Mouse (Mus musculus): ENCODE data around the gene Cysltr2. TPM values are rescaled to one million over a fixed set of nuclear protein-coding genes. Genes with fewer than 3 reads are reported as not detected.
A peak's percentile ranks its signal among the peaks of the same experiment; 100 is the strongest.

The Cysltr2 gene
- polyA plus RNA-seq, 1 experiment from 2014 or later: not detected

GRCm38 (mm10) chr14:73017272-73017671, 31.6 kb downstream of the Cysltr2 start:
- H3K9me3 ChIP-seq (replicated peaks; ENCODE audit: control insufficient read depth, low read length): no peaks in the 10 kb centered on the region
- no peak for ATAC-seq (replicated peaks; ENCODE audit: insufficient number of reproducible peaks, low FRiP score, low TSS enrichment, low read depth)
- DNase-seq (ENCODE audit: low spot score): no peak
- no peak overlapping the region for H3K4me2 ChIP-seq (ENCODE audit: low read depth, low read length)
- no peak overlapping the region for H3K9ac ChIP-seq (replicated peaks; ENCODE audit: low read length)
- WGBS: 92% methylated on average over 3 of the region's 3 CpGs
- H3K4me3 ChIP-seq (ENCODE audit: low read depth, low read length): no peak overlapping the region
- no peak overlapping the region for H3K27ac ChIP-seq (replicated peaks; ENCODE audit: low read depth, low read length)
- no peaks in the 10 kb centered on the region for H3K36me3 ChIP-seq (replicated peaks; ENCODE audit: control insufficient read depth, insufficient read depth, low read depth, low read length)
- no peaks in the 10 kb centered on the region for H3K27me3 ChIP-seq (ENCODE audit: control insufficient read depth, insufficient read depth, low read length)
- no peaks in the 10 kb centered on the region for H3K4me1 ChIP-seq (ENCODE audit: control insufficient read depth, insufficient read depth, low read length)

GRCm38 (mm10) chr14:73015386-73015785, 33.5 kb downstream of the Cysltr2 start:
- Histone ChIP-seq H3K4me1 (ENCODE audit: control insufficient read depth, insufficient read depth, low read length) (no peaks in the 10 kb centered on the region), H3K4me2 (ENCODE audit: low read depth, low read length) (no peak overlapping the region)
- 67% methylated on average over 6 of the region's 6 CpGs for WGBS

GRCm38 (mm10) chr14:73013723-73014544, 35.0 kb downstream of the Cysltr2 start:
- ATAC-seq (replicated peaks; ENCODE audit: insufficient number of reproducible peaks, low FRiP score, low TSS enrichment, low read depth) (no peak), DNase-seq (ENCODE audit: low spot score) (peak; percentile 46)
- Histone ChIP-seq H3K9me3 (replicated peaks; ENCODE audit: control insufficient read depth, low read length) (no peaks in the 10 kb centered on the region), H3K9ac (replicated peaks; ENCODE audit: low read length) (no peak overlapping the region), H3K36me3 (replicated peaks; ENCODE audit: control insufficient read depth, insufficient read depth, low read depth, low read length) (no peaks in the 10 kb centered on the region), H3K27me3 (ENCODE audit: control insufficient read depth, insufficient read depth, low read length) (no peaks in the 10 kb centered on the region), H3K4me1 (ENCODE audit: control insufficient read depth, insufficient read depth, low read length) (no peaks in the 10 kb centered on the region), H3K27ac (replicated peaks; ENCODE audit: low read depth, low read length) (no peak overlapping the region), H3K4me3 (ENCODE audit: low read depth, low read length) (no peak overlapping the region), H3K4me2 (ENCODE audit: low read depth, low read length) (no peak overlapping the region)
- WGBS: 53% methylated on average over 9 of the region's 9 CpGs

More at GRCm38 (mm10) chr14:73015386-73015785, 33.5 kb downstream of the Cysltr2 start:
- Histone ChIP-seq H3K9ac (replicated peaks; ENCODE audit: low read length) (no peak overlapping the region), H3K9me3 (replicated peaks; ENCODE audit: control insufficient read depth, low read length) (no peaks in the 10 kb centered on the region), H3K27me3 (ENCODE audit: control insufficient read depth, insufficient read depth, low read length) (no peaks in the 10 kb centered on the region), H3K36me3 (replicated peaks; ENCODE audit: control insufficient read depth, insufficient read depth, low read depth, low read length) (no peaks in the 10 kb centered on the region), H3K27ac (replicated peaks; ENCODE audit: low read depth, low read length) (no peak overlapping the region), H3K4me3 (ENCODE audit: low read depth, low read length) (no peak overlapping the region)
- ATAC-seq (replicated peaks; ENCODE audit: insufficient number of reproducible peaks, low FRiP score, low TSS enrichment, low read depth) (no peak), DNase-seq (ENCODE audit: low spot score) (no peak)

- Histone ChIP-seq H3K27me3 (ENCODE audit: control insufficient read depth, insufficient read depth, low read length) (no peaks in the 10 kb centered on the region), H3K27ac (replicated peaks; ENCODE audit: low read depth, low read length) (no peak overlapping the region)
- WGBS: 89% methylated on average over 4 of the region's 4 CpGs
These were observed 47.1 kb downstream of the Cysltr2 start for GRCm38 (mm10) chr14:73001814-73002213.

GRCm38 (mm10) chr14:73000325-73000724, 48.6 kb downstream of the Cysltr2 start:
- whole genome bisulfite sequencing: 51% methylated on average over 10 of the region's 10 CpGs
- Histone ChIP-seq H3K9me3 (replicated peaks; ENCODE audit: control insufficient read depth, low read length) (no peaks in the 10 kb centered on the region), H3K4me3 (ENCODE audit: low read depth, low read length) (no peak overlapping the region), H3K4me2 (ENCODE audit: low read depth, low read length) (no peak overlapping the region), H3K4me1 (ENCODE audit: control insufficient read depth, insufficient read depth, low read length) (no peaks in the 10 kb centered on the region), H3K36me3 (replicated peaks; ENCODE audit: control insufficient read depth, insufficient read depth, low read depth, low read length) (no peaks in the 10 kb centered on the region), H3K27me3 (ENCODE audit: control insufficient read depth, insufficient read depth, low read length) (no peaks in the 10 kb centered on the region), H3K9ac (replicated peaks; ENCODE audit: low read length) (no peak overlapping the region), H3K27ac (replicated peaks; ENCODE audit: low read depth, low read length) (no peak overlapping the region)
- ATAC-seq (replicated peaks; ENCODE audit: insufficient number of reproducible peaks, low FRiP score, low TSS enrichment, low read depth) (no peak), DNase-seq (ENCODE audit: low spot score) (peak; percentile 80)

More at GRCm38 (mm10) chr14:73001814-73002213, 47.1 kb downstream of the Cysltr2 start:
- DNase-seq (ENCODE audit: low spot score) (no peak), ATAC-seq (replicated peaks; ENCODE audit: insufficient number of reproducible peaks, low FRiP score, low TSS enrichment, low read depth) (no peak)
- no peak overlapping the region for H3K9ac ChIP-seq (replicated peaks; ENCODE audit: low read length)
- no peaks in the 10 kb centered on the region for H3K9me3 ChIP-seq (replicated peaks; ENCODE audit: control insufficient read depth, low read length)
- no peak overlapping the region for H3K4me3 ChIP-seq (ENCODE audit: low read depth, low read length)
- H3K4me1 ChIP-seq (ENCODE audit: control insufficient read depth, insufficient read depth, low read length): no peaks in the 10 kb centered on the region
- no peaks in the 10 kb centered on the region for H3K36me3 ChIP-seq (replicated peaks; ENCODE audit: control insufficient read depth, insufficient read depth, low read depth, low read length)
- H3K4me2 ChIP-seq (ENCODE audit: low read depth, low read length): no peak overlapping the region

GRCm38 (mm10) chr14:72998111-72998510, 50.8 kb downstream of the Cysltr2 start:
- DNase-seq (ENCODE audit: low spot score): no peak
- H3K27me3 ChIP-seq (ENCODE audit: control insufficient read depth, insufficient read depth, low read length): no peaks in the 10 kb centered on the region
- WGBS: 77% methylated on average over 6 of the region's 6 CpGs
- H3K36me3 ChIP-seq (replicated peaks; ENCODE audit: control insufficient read depth, insufficient read depth, low read depth, low read length): no peaks in the 10 kb centered on the region
- no peak overlapping the region for H3K4me3 ChIP-seq (ENCODE audit: low read depth, low read length)
- H3K27ac ChIP-seq (replicated peaks; ENCODE audit: low read depth, low read length): no peak overlapping the region
- H3K4me1 ChIP-seq (ENCODE audit: control insufficient read depth, insufficient read depth, low read length): no peaks in the 10 kb centered on the region
- no peak for ATAC-seq (replicated peaks; ENCODE audit: insufficient number of reproducible peaks, low FRiP score, low TSS enrichment, low read depth)
- no peaks in the 10 kb centered on the region for H3K9me3 ChIP-seq (replicated peaks; ENCODE audit: control insufficient read depth, low read length)
- no peak overlapping the region for H3K9ac ChIP-seq (replicated peaks; ENCODE audit: low read length)
- H3K4me2 ChIP-seq (ENCODE audit: low read depth, low read length): no peak overlapping the region

- H3K4me3 ChIP-seq (ENCODE audit: low read depth, low read length): no peak overlapping the region
- no peak overlapping the region for H3K27ac ChIP-seq (replicated peaks; ENCODE audit: low read depth, low read length)
- H3K9me3 ChIP-seq (replicated peaks; ENCODE audit: control insufficient read depth, low read length): no peaks in the 10 kb centered on the region
- no peaks in the 10 kb centered on the region for H3K4me1 ChIP-seq (ENCODE audit: control insufficient read depth, insufficient read depth, low read length)
- ATAC-seq (replicated peaks; ENCODE audit: insufficient number of reproducible peaks, low FRiP score, low TSS enrichment, low read depth): no peak
- DNase-seq (ENCODE audit: low spot score): no peak
- no peak overlapping the region for H3K4me2 ChIP-seq (ENCODE audit: low read depth, low read length)
- no peak overlapping the region for H3K9ac ChIP-seq (replicated peaks; ENCODE audit: low read length)
- WGBS: 85% methylated on average over 2 of the region's 2 CpGs
- no peaks in the 10 kb centered on the region for H3K27me3 ChIP-seq (ENCODE audit: control insufficient read depth, insufficient read depth, low read length)
- H3K36me3 ChIP-seq (replicated peaks; ENCODE audit: control insufficient read depth, insufficient read depth, low read depth, low read length): no peaks in the 10 kb centered on the region
These were observed 62.9 kb downstream of the Cysltr2 start for GRCm38 (mm10) chr14:72986044-72986443.

- WGBS: 92% methylated on average over 5 of the region's 5 CpGs
- no peaks in the 10 kb centered on the region for H3K9me3 ChIP-seq (replicated peaks; ENCODE audit: control insufficient read depth, low read length)
- H3K27me3 ChIP-seq (ENCODE audit: control insufficient read depth, insufficient read depth, low read length): no peaks in the 10 kb centered on the region
These were observed 63.8 kb downstream of the Cysltr2 start for GRCm38 (mm10) chr14:72985113-72985512.

More at GRCm38 (mm10) chr14:72985113-72985512, 63.8 kb downstream of the Cysltr2 start:
- Histone ChIP-seq H3K27ac (replicated peaks; ENCODE audit: low read depth, low read length) (no peak overlapping the region), H3K4me1 (ENCODE audit: control insufficient read depth, insufficient read depth, low read length) (no peaks in the 10 kb centered on the region), H3K9ac (replicated peaks; ENCODE audit: low read length) (no peak overlapping the region), H3K4me2 (ENCODE audit: low read depth, low read length) (no peak overlapping the region), H3K4me3 (ENCODE audit: low read depth, low read length) (no peak overlapping the region), H3K36me3 (replicated peaks; ENCODE audit: control insufficient read depth, insufficient read depth, low read depth, low read length) (no peaks in the 10 kb centered on the region)
- DNase-seq (ENCODE audit: low spot score) (no peak), ATAC-seq (replicated peaks; ENCODE audit: insufficient number of reproducible peaks, low FRiP score, low TSS enrichment, low read depth) (no peak)
